Mouse (Mus musculus) gonadal fat pad, adult 2 months (tissue): Measurements from ENCODE around the gene Lama5. TPM values are rescaled to one million over a fixed set of nuclear protein-coding genes. Genes with fewer than 3 reads are reported as not detected.

Experiments
- DNase-seq: peaks from one replicate; pipeline ENCODE4 v3.0.0-alpha.2; 2012; ENCODE audit warnings: low read depth
- polyA plus RNA-seq: library from polyadenylated mRNA; depleted of rRNA; stranded (reverse); fragments of >200 nt; gene quantifications from 2 replicates; pipeline ENCODE4 v1.2.3, GENCODE M21; 2012; rRNA removed

Lama5 gene
- polyA plus RNA-seq, 1 experiment = 61.8 TPM

DNA sequence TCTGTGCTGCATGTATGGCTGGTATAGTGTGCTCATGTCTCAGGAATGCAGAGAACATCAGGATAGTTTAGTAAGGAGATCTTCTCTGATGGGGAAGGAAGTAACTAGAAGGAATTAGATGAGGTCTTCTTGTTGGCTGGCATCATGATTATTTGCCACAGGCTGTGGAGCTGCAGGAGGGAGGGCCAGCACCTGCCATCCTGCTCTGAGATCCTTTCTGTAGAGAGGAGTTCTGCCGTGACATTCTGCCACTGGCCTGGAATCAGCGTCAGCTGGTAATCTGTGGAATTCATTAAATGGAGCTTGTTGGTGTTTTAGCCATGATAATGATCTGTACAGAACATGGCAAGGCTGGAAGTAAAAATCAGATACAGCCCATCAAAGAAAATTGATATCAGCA, 79.6 kb downstream of the Lama5 start:
- DNase-seq = no peak

DNA sequence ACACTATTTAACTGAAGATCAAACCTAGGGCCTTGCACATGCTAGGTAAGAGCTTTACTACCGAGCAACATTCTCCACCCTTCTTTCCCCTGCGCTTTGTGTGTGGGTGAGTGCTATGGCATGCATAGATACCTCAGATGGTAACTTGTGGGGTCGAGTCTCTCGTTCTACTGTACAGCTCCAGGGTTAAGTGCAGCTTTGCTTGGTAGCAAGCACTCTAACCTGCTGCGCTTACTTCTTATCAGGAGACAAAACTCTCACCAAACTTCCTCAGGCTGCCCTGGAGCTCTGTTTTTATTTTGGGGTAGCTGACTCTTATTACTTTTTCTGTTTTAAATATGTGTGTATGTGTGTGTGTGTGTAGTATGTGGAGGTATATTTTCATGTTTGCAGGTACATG, 90.2 kb downstream of the Lama5 start:
- no peak for DNase-seq

DNA sequence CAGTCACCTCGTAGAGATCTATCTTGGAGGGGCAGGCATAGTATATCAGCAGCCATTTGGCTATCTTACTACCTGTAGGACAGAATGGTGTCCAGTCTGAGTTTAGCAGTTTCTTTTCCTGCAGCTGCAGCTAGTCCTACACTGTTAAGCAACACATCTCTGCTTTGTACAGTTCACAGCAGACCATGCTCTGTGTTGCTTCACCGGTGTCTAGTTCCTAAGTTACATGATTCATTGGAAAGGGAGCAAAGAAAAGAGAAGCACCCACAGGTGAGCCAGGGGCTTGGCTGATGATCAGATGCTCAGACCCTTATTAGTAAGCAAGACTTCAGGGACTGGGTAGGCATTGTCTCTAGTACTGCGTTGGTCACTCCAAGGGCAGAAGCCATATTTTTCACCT, 91.7 kb downstream of the Lama5 start:
- no peak for DNase-seq

DNA sequence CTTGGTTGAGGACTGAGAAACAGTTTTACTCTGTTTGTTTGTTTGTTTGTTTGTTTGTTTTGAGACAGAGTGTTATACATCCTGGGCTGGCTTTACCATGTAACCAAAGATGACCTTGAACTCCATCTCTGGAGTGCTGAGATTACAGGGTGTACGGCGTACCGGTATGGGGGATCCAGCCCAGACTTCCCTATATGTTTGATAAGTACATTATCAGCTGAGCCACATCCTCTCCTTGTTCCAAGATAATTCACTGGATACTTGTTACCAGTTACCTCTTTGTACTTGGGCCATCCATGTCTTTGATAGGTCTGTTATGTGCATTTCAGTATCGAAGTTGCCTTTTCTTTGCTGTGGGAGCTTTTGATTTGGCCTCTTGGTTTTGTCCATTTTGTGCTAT, 92.4 kb downstream of the Lama5 start:
- DNase-seq = no peak

DNA sequence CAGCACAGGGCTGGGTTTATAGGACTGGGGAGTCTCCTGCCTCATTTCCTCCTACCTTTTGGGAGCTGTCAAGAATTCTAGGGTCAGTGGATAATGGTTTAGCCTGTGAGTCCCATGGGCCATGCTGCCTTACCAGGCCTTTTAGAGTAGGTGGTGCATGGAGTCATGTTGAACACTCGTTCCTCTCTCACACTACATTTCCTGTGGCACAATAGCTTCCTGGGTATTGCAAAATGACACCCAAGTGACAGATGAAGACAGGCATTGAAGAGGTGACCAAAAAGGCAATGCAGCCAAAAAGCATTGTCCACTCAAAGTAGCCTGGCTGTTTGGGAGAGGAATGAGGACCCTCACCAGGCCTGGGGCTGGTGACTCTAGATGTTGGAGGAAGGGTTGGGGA, 98.0 kb downstream of the Lama5 start:
- DNase-seq = no peak

Other genes starting within 250 kb of the Lama5 start
- 4.2 and 9.0 TPM in 2 replicates for gene Taf4, start 249.2 kb downstream of the Lama5 start, polyA plus RNA-seq
- gene Lsm14b, start 200.9 kb downstream of the Lama5 start, polyA plus RNA-seq = 31.1 and 42.4 TPM in 2 replicates
- 231 and 271 TPM in 2 replicates for gene Psma7, start 183.4 kb downstream of the Lama5 start, polyA plus RNA-seq
- gene Ss18l1, start 183.3 kb downstream of the Lama5 start, polyA plus RNA-seq = 39.2 and 58.7 TPM in 2 replicates
- 19.0 and 19.1 TPM in 2 replicates for gene Mtg2, start 155.3 kb downstream of the Lama5 start, polyA plus RNA-seq
- gene Hrh3, start 121.4 kb downstream of the Lama5 start, polyA plus RNA-seq = 1.4 and 1.5 TPM in 2 replicates
- 57.3 and 63.2 TPM in 2 replicates for gene Osbpl2, start 106.6 kb downstream of the Lama5 start, polyA plus RNA-seq
- gene Adrm1, start 54.4 kb downstream of the Lama5 start, polyA plus RNA-seq = 103 and 106 TPM in 2 replicates
- 3,429 and 4,309 TPM in 2 replicates for gene Rps21, start 31.5 kb upstream of the Lama5 start, polyA plus RNA-seq
- 30.8 and 33.2 TPM in 2 replicates for gene Cables2, start 47.6 kb upstream of the Lama5 start, polyA plus RNA-seq
- 3.6 and 4.2 TPM in 2 replicates for gene Rbbp8nl, start 64.0 kb upstream of the Lama5 start, polyA plus RNA-seq
- gene Gata5, start 108.8 kb upstream of the Lama5 start, polyA plus RNA-seq = 0.57 and 0.70 TPM in 2 replicates
- 47.9 and 50.4 TPM in 2 replicates for gene Slco4a1, start 230.4 kb upstream of the Lama5 start, polyA plus RNA-seq